Mouse (Mus musculus) thymus, adult 2 months (tissue): ENCODE data around the gene Mrps25.

ENCODE experiments used
- CTCF ChIP-seq: fragments of 200-500 bp; IDR thresholded peaks from 2 replicates; pipeline ENCODE4 v1.5.1; 2012; ENCODE audit warnings: mild to moderate bottlenecking, control low read depth, low read length, moderate library complexity, borderline replicate concordance; ENCODE audit not compliant: control insufficient read depth, poor library complexity, insufficient read depth; ENCODE audit errors: extremely low read depth
- POLR2A ChIP-seq: fragments of 200-500 bp; IDR thresholded peaks from 2 replicates; pipeline ENCODE4 v1.6.1; 2012; ENCODE audit warnings: mild to moderate bottlenecking, low read length, control low read depth, moderate library complexity; ENCODE audit not compliant: control insufficient read depth, poor library complexity, insufficient read depth; ENCODE audit errors: extremely low read depth

GRCm38 (mm10) chr6:92231356-92231755, 47.5 kb upstream of the Mrps25 start:
- no peak for TF ChIP-seq CTCF
- no peak for TF ChIP-seq POLR2A
